Comparison of ENCODE assay signal across 8 mouse cellular contexts in the genomic region with DNA sequence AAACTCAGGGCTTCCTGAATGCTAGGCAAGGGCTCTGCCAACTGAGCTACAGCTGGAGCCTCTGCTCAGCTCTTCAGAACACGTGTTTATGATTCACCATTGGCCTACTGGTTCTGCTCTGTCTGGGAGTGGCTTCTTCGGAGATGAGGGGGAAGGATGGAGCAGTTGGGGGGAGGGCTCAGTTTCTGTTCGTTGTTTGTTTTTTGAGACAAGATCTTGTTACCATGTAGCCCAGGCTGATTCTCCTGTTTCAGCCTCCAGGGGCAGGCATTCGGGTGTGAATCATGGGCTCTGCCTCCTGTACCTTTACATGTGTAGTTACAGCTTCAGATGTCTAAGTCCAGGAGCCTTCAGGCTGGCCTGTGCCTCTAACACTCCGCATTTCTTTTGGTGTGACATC.
DNase-seq lines count a peak whose midpoint lies in the region; ATAC-seq and TF ChIP-seq lines count a peak whose summit lies in the region.
"Had no signal": no experiment of that assay in that cellular context is flagged by ENCODE, and none has a peak within 500 bp of the region (broad histone marks: within the 10 kb centered on the region; RNA-seq: fewer than 3 reads in every experiment).

No protein-coding gene starts in this region.

- H3K27me3 ChIP-seq in CH12.LX (replicated peaks) = no peaks in the 10 kb centered on the region
- H3K27me3 ChIP-seq in intestine, embryonic 16.5 days (replicated peaks; ENCODE audit: control insufficient read depth, insufficient read depth, low read length) = no peaks in the 10 kb centered on the region
- no peaks in the 10 kb centered on the region for H3K27me3 ChIP-seq in forebrain, embryonic 12.5 days

- intact Hi-C loops in gastrocnemius, adult 2 months (cut with DNase I) = no loop called here

- TF ChIP-seq CTCF in CH12.LX (conservative IDR thresholded peaks at IDR 0.05 in 1 of 2, IDR thresholded peaks at IDR 0.05 in 1 of 2; ENCODE audit: low read depth in 2 of 2, low read length in 2 of 2) = peak in 1 of 2 experiments; percentile 31; a peak in 2 of 4 replicates
- TF ChIP-seq CTCF in gastrocnemius, adult 2 months (IDR thresholded peaks at IDR 0.05) = no peak

- peak; percentile 31 for ATAC-seq in intestine, embryonic 16.5 days
- peak; percentile 89 for ATAC-seq in megakaryocyte-erythroid progenitor cell, adult 5-6 weeks (replicated peaks; ENCODE audit: low FRiP score, low TSS enrichment, poor library complexity, severe bottlenecking)
- no peak for ATAC-seq in forebrain, embryonic 12.5 days (ENCODE audit: low FRiP score)
- ATAC-seq: midbrain, embryonic 16.5 days had no signal

- peak; percentile 15 for TF ChIP-seq RAD21 in CH12.LX (IDR thresholded peaks at IDR 0.05; ENCODE audit: low read depth, low read length)

- peaks cover 4 to 27% of the 10 kb centered on the region in 2 experiments; a peak in 3 of 4 replicates for H3K4me1 ChIP-seq in CH12.LX (ENCODE audit: control insufficient read depth in 1 of 2, insufficient read depth in 2 of 2)
- peaks cover 6% of the 10 kb centered on the region; the same call in 1 of the 2 replicates for H3K4me1 ChIP-seq in intestine, embryonic 16.5 days (ENCODE audit: control insufficient read depth, insufficient read depth, low read length)
- no peaks in the 10 kb centered on the region for H3K4me1 ChIP-seq in forebrain, embryonic 12.5 days

- no peak overlapping the region for H3K4me3 ChIP-seq in CH12.LX (replicated peaks in 1 of 3; ENCODE audit: low read depth in 2 of 3, low read length in 2 of 3, poor library complexity in 1 of 3)
- no peak overlapping the region for H3K4me3 ChIP-seq in intestine, embryonic 16.5 days (ENCODE audit: low read length)
- no peak overlapping the region for H3K4me3 ChIP-seq in forebrain, embryonic 12.5 days (replicated peaks)
- H3K4me3 ChIP-seq in gastrocnemius, adult 2 months = no peak overlapping the region

- in situ Hi-C loops in CH12.LX (cut with MboI; ENCODE audit: low pct_ligation_motif_present, low pct_unique_long_range_greater_than_20kb, low sequenced_read_pairs) = loop anchor here (10.0 kb wide), 1 partner anchor 129 kb away; no protein-coding TSS in a partner anchor

- no peak overlapping the region for H3K9ac ChIP-seq in CH12.LX (ENCODE audit: insufficient read depth, low read depth)
- H3K9ac ChIP-seq in intestine, embryonic 16.5 days (ENCODE audit: low read depth, low read length) = no peak overlapping the region
- no peak overlapping the region for H3K9ac ChIP-seq in forebrain, embryonic 12.5 days

- H3K79me2 ChIP-seq in CH12.LX (replicated peaks; ENCODE audit: control insufficient read depth, extremely low read depth, insufficient read depth, poor library complexity, severe bottlenecking) = no peaks in the 10 kb centered on the region

- dilution Hi-C loops in CH12.LX (cut with MboI; ENCODE audit: extremely low pct_ligation_motif_present, extremely low pct_unique_long_range_greater_than_20kb, low sequenced_read_pairs) = no loop called here

- 0 out of 2 replicates have a peak overlapping the region, but pooled peaks have one; percentile 1 for H3K4me2 ChIP-seq in CH12.LX (ENCODE audit: insufficient read depth, low read depth, poor library complexity, severe bottlenecking)
- no peak overlapping the region for H3K4me2 ChIP-seq in intestine, embryonic 16.5 days (ENCODE audit: low read depth, low read length)
- H3K4me2 ChIP-seq in forebrain, embryonic 12.5 days = no peak overlapping the region

- H3K27ac ChIP-seq in CH12.LX (ENCODE audit: insufficient read depth, low read depth) = no peak overlapping the region
- no peak overlapping the region for H3K27ac ChIP-seq in intestine, embryonic 16.5 days (ENCODE audit: low read length)
- H3K27ac ChIP-seq in forebrain, embryonic 12.5 days = no peak overlapping the region
- no peak overlapping the region for H3K27ac ChIP-seq in gastrocnemius, adult 2 months

- H3K9me3 ChIP-seq in CH12.LX (replicated peaks; ENCODE audit: low read length) = no peaks in the 10 kb centered on the region
- no peaks in the 10 kb centered on the region for H3K9me3 ChIP-seq in intestine, embryonic 16.5 days (ENCODE audit: control insufficient read depth, low read length)
- H3K9me3 ChIP-seq in forebrain, embryonic 12.5 days = no peaks in the 10 kb centered on the region

- no peaks in the 10 kb centered on the region for H3K36me3 ChIP-seq in CH12.LX (replicated peaks in 1 of 2; ENCODE audit: control insufficient read depth in 1 of 2, insufficient read depth in 1 of 2, low read length in 1 of 2)
- no peaks in the 10 kb centered on the region for H3K36me3 ChIP-seq in intestine, embryonic 16.5 days (ENCODE audit: control insufficient read depth, insufficient read depth, low read length)
- no peaks in the 10 kb centered on the region for H3K36me3 ChIP-seq in forebrain, embryonic 12.5 days (replicated peaks)

- WGBS in intestine, embryonic 16.5 days = 45% methylated on average over 5 of the region's 5 CpGs
- 70% methylated on average over 5 of the region's 5 CpGs for WGBS in forebrain, embryonic 12.5 days

- peak; percentile 71 to 79 for DNase-seq in B cell, adult 2 months
- DNase-seq in CH12.LX (ENCODE audit: extremely low read depth) = peak; percentile 83
- no peak for DNase-seq in adrenal gland, postnatal 25 days
- DNase-seq in gastrocnemius, adult 2 months = no peak

- no peak for TF ChIP-seq EP300 in CH12.LX (IDR thresholded peaks at IDR 0.05; ENCODE audit: low read length)

- TF ChIP-seq POLR2A in CH12.LX (IDR thresholded peaks at IDR 0.05; ENCODE audit: low read depth, low read length) = peak; percentile 26; the same call in 1 of the 2 replicates

TF ChIP-seq in CH12.LX, 34 proteins besides CTCF, POLR2A, EP300 and RAD21:
- TF ChIP-seq PAX5 (IDR thresholded peaks at IDR 0.05; ENCODE audit: low read length) (no peak), MXI1 (IDR thresholded peaks at IDR 0.05; ENCODE audit: low read depth, low read length) (peak; percentile 50; the same call in 1 of the 2 replicates), JUN (IDR thresholded peaks at IDR 0.05; ENCODE audit: insufficient read depth, low read depth, low read length) (no peak), CHD2 (IDR thresholded peaks at IDR 0.05; ENCODE audit: low read length) (0 out of 2 replicates have a peak, but pooled peaks have one; percentile 53), ETS1 (conservative IDR thresholded peaks at IDR 0.05; ENCODE audit: low read depth, low read length) (peak; percentile 19; the same call in 1 of the 2 replicates), CHD1 (IDR thresholded peaks at IDR 0.05; ENCODE audit: low read depth, low read length) (no peak), RCOR1 (conservative IDR thresholded peaks at IDR 0.05; ENCODE audit: low read depth, low read length) (no peak), POLR2AphosphoS2 (IDR thresholded peaks at IDR 0.05; ENCODE audit: low read depth, low read length) (no peak), SMC3 (IDR thresholded peaks at IDR 0.05; ENCODE audit: low read depth, low read length) (no peak), MYC (IDR thresholded peaks at IDR 0.05; ENCODE audit: low read depth, low read length) (peak; percentile 71; the same call in 1 of the 2 replicates), E2F4 (IDR thresholded peaks at IDR 0.05; ENCODE audit: insufficient replicate concordance, low read depth, low read length) (no peak), MEF2A (IDR thresholded peaks at IDR 0.05; ENCODE audit: borderline replicate concordance, low read depth, low read length) (0 out of 2 replicates have a peak, but pooled peaks have one; percentile 15), ZC3H11A (IDR thresholded peaks at IDR 0.05; ENCODE audit: low read depth, low read length) (no peak), NELFE (IDR thresholded peaks at IDR 0.05; ENCODE audit: low read depth, low read length) (no peak), USF2 (conservative IDR thresholded peaks at IDR 0.05; ENCODE audit: low read depth, low read length) (no peak), GABPA (IDR thresholded peaks at IDR 0.05; ENCODE audit: insufficient replicate concordance, low read depth, low read length) (no peak), USF1 (IDR thresholded peaks at IDR 0.05; ENCODE audit: low read depth, low read length) (no peak), ZNF384 (IDR thresholded peaks at IDR 0.05; ENCODE audit: low read depth, low read length) (no peak), MAZ (IDR thresholded peaks at IDR 0.05; ENCODE audit: low read depth, low read length) (0 out of 2 replicates have a peak, but pooled peaks have one; percentile 52), SIN3A (IDR thresholded peaks at IDR 0.05; ENCODE audit: low read length) (no peak), ELF1 (IDR thresholded peaks at IDR 0.05; ENCODE audit: low read depth, low read length) (no peak), MAFK (IDR thresholded peaks at IDR 0.05; ENCODE audit: insufficient replicate concordance, low read length) (no peak), KAT2A (IDR thresholded peaks at IDR 0.05; ENCODE audit: insufficient replicate concordance, low read length) (no peak), BHLHE40 (IDR thresholded peaks at IDR 0.05; ENCODE audit: low read depth, low read length) (peak; percentile 34; the same call in 1 of the 2 replicates), UBTF (IDR thresholded peaks at IDR 0.05; ENCODE audit: low read depth, low read length) (no peak), MAX (IDR thresholded peaks at IDR 0.05; ENCODE audit: low read length) (peak; percentile 93), JUND (conservative IDR thresholded peaks at IDR 0.05; ENCODE audit: low read depth, low read length) (no peak), TCF12 (IDR thresholded peaks at IDR 0.05; ENCODE audit: low read depth, low read length) (0 out of 2 replicates have a peak, but pooled peaks have one; percentile 20), TBP (conservative IDR thresholded peaks at IDR 0.05; ENCODE audit: low read depth, low read length) (0 out of 2 replicates have a peak, but pooled peaks have one; percentile 14), NRF1 (IDR thresholded peaks at IDR 0.05; ENCODE audit: low read depth, low read length) (no peak)

Comparison
In these comparisons a context has a peak if more than half of its experiments do, and no peak if none do; other contexts are left out.
1. DNase-seq: peak in B cell, adult 2 months (2 of 2) and CH12.LX (single experiment); none in adrenal gland, postnatal 25 days (single experiment) and gastrocnemius, adult 2 months (single experiment).